Mouse (Mus musculus) frontal cortex, postnatal 14 days (tissue): ENCODE measurements around the gene Gm19684.
A peak's percentile ranks its signal among the peaks of the same experiment; 100 is the strongest.
"Not testable (repeated sequence)": the region's sequence is repeated elsewhere in the genome, so short reads cannot be mapped to it uniquely, and the experiment has no call there.

Experiments
- DNase-seq, 2 experiments: peaks; one replicate each; pipeline ENCODE4 v3.0.0; 2022; ENCODE audit warnings: low spot score in 2 of 2

The Gm19684 gene

DNA sequence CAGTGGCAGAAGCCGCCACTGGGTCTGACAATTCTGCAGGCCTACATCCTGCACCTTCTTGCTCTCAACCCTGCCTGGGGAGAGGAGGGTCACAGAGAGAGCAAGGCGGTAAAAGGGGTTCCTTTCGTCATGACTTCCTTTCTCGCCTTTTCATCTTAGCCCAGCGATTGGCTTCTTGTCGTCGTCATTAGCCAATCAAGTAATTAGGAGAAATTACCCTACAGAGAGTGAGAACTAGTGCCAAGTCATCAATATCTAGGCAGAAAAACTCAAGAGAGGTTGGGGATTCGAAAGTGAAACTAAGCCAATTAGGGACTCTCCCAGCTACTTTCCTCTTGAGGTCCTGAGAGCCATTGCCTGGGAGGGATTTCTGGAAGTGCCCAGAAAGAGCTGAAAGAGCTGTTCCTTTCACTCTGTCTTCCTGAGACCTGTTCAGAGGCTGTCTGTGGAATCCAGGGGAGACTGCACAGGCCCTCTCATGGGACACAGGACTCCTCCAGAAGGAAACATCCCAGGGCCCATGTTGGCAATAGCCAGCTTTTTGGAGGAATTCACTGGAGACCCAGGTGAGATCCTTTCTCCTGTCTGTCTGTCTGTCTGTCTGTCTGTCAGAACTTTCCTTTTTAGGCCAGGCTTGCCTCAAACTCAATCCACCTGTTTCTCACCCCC, at the start of gene Gm19684:
Gene Gm19684 (plus strand): TSS at position 327 of the 669 bp plus-strand sequence.
- not testable (repeated sequence) for DNase-seq

DNA sequence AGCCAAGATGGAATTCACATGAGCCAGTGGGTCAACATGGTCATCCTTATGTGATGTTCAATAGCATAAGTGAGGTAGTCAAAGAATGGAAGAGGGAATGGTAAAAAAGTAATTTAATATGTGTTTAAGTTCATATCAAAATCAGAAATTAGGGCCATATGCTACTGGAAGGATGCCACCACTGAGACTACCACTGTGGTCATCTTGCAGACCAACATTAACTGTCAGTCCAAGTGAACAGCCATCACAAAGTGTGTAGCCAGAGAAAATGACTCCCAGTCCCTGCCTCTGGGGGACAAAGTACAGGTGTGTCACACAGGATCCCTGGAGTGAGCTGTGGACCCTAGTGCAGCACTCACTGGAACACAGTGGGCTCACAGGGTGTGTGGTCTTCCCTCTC, 39.6 kb upstream of the Gm19684 start:
- DNase-seq, result not testable (repeated sequence)

DNA sequence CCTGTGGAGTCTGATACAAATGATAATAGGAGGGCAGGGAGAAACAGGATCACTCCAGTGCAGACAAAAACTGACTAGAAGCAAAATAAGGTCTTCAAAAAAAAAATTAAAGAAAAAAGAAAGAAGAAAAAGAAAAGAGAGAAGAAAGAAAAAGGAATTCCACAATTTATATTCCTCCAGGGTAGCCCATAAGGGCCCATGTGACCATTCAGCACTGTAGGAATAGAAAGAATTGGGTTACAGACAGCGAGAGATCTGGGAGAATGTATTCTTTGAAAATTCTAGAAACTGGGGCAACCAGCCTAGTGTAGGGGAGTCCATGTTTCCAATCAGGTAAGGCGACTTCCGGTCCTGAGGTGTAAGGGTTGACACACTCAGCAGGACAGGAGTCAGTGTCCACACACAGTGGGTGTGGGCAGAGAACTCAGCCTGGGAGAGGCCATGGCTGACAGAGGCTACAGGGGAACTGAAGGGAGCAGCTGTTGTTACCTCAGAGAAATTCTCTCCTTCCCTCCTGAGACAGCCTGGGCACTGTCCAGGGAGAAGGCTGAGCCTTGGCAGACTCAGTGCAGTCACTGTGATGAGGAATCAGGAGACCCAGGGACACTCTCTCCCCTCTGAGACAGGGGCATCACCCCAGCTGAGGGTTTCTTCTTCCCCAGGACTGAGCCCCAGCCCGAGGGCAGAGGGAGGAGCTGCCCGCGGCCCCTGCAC, 38.8 kb upstream of the Gm19684 start:
- not testable (repeated sequence) for DNase-seq

DNA sequence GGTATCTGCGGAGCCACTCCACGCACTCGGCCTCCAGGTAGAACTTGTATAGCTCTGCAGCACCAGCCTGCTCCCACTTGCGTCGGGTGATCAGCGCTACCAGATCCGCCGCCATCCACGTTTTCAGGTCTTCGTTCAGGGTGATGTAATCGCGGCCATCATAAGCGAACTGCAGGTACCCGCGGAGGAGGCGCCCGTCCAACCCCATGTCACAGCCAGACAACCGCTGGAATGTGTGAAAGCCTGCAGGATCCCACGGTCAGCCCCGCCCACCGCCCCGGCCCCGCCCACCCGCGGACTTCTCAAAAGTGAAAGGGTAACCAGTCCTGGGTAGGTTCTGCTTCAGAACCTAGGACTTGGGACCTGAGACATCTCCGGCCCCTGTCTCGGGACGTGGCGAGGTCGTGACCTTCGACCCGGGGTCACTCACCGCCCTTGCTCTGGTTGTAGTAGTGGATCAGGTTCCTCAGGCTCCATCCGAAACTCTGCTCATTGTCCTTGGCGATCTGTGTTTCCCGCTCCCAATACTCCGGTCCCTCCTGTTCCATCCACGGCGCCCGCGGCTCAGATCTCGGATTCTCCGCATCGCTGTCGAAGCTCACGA, 38.1 kb upstream of the Gm19684 start:
- DNase-seq, result no peak

DNA sequence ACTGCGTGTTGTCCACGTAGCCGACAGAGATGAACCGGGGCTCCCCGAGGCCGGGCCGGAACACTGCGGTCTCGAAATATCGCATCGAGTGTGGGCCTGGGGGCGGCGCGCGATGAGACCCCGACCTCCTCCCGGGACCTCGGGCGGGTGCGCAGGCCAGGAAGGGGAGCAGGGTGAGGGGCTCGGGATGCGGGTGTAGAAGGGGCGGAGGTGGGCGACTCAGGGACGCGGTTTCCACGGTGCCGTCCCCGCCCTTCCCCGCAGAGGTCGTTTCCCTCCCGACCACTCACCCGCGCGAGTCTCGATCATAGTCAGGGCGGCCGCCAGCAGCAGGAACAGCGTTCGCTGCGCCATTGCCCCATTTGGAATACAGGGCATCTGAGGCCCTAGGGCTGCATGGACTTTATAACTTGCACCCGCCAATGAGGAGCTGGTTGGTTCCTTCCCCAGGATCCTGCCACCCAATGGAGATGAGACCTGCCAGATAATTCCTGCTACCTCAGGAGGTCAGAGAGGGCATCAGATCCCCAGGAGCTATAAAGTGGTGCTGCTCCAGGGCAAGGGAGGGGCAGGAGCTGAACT, 37.5 kb upstream of the Gm19684 start:
- no peak for DNase-seq

DNA sequence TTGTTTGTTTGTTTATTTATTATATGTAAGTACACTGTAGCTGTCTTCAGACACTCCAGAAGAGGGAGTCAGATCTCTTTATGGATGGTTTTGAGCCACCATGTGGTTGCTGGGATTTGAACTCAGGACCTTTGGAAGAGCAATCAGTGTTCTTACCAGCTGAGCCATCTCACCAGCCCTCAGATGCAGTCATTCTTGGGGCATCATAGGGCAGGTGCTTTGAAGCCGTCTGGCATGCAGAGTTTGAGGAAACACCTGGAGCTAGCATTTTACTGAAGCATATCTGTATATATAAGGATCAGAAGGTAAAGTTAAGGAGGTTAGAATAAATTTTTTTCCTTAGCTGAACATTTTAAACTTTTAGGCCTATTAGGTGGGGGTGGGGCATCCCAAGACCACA, 35.5 kb upstream of the Gm19684 start:
- not testable (repeated sequence) for DNase-seq

DNA sequence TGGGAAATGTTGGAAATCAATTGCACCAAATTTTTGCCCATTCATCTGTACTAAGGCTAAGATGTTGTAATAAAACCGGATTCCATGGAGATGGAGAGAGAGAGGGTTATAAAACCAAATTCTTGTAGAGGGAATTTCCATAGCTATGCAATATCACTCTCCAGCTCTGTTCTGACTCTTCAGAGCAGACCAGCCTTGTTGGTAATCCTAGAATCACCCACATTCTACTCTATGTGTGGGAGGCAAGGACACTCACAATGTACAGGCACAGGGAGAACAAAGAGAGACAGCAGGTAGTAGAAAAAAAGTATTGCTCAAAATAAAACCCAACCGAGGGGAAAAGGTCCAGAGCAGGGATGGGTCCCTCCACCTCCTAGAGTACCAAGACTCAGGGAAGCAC, 29.5 kb upstream of the Gm19684 start:
- DNase-seq, result not testable (repeated sequence)

DNA sequence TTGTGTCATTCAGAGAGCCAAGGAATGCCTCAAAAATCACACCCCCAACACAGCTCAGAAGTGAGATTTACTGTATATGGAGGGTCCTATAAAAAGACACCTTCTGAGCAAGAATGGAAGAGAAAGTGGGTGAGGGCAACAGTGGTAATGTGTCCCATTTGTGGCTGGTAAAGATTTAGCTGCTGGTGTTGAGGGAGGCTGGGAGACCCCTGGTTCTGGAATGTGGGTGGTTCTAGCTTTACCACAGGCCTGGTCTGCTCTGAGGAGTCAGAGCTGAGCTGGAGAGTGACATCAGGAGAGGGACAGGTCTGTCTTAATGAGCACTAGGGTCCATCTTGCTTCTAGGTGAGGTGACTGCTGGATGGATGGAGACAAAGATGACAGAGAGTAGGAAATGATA, 29.0 kb upstream of the Gm19684 start:
- not testable (repeated sequence) for DNase-seq

DNA sequence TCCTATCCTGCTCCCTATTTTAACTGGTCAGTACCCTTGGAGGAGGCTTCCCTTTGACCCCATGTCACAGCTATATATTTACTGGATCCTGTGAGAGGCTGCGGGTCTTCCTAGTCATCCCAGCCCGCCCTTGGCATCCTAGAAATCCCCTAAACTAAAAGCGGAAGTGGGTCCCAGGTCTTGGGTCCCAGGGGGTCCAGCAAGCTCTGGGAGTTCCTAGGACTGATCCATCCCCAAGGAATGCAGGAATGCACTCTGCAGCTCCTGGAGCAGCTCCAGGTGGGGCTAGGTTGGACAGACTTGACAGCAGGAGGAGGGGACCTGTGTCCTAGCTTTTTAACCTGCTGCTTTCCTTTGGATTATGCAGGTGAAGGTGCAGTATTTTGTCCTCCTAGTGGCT, 27.5 kb upstream of the Gm19684 start:
- no peak for DNase-seq

DNA sequence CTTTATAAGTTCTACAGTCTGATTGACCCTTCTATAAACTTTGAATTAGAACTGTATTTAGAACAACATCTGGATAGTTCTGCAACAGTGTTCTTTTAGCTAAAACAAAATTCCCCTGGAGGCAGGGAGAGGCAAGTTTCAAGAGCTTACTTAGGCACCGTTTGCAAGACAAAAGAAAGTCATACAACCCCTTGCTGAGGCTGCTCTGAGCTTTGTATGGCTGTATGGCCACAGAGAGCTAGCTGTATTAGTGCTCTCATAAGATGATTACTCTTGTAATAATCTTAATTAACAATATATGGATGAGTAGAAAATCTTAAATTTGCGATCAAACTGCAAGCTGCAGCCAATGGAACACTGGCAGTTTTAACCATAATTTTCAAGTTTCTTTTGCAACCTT, 21.9 kb upstream of the Gm19684 start:
- not testable (repeated sequence) for DNase-seq

DNA sequence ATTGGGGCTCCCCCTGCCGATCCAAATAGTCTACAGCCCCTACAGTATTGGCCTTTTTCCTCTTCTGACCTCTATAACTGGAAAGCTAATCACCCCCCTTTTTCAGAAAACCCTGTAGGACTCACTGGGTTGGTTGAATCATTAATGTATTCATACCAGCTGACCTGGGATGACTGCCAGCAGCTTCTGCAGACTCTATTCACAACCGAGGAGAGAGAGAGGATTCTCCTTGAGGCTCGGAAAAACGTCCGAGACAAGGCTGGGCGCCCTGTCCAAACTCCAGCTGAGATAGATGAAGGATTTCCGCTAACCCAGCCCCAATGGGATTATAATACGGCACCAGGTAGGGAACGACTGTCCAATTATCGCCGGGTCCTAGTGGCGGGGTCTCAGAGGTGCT, 19.4 kb upstream of the Gm19684 start:
- not testable (repeated sequence) for DNase-seq

DNA sequence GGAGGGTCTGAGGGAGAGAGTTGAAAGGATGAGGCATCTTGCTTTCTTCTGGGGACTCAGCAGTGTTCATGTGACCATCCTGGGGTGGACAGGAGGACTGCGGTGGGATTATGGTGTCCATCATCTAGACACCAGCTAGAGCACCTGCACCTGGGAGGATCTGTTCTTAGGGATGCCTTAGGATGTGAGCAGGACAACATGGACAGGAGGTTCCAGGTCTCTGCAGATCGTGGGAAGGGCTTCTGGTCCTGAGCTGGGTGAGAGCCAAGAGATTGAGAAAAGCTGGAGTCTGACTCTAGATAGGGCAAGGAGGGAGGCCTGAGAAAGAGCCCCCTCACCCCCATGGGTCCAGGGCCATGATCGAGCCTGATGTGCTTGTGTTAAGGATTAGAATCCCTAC, 11.3 kb upstream of the Gm19684 start:
- not testable (repeated sequence) for DNase-seq

DNA sequence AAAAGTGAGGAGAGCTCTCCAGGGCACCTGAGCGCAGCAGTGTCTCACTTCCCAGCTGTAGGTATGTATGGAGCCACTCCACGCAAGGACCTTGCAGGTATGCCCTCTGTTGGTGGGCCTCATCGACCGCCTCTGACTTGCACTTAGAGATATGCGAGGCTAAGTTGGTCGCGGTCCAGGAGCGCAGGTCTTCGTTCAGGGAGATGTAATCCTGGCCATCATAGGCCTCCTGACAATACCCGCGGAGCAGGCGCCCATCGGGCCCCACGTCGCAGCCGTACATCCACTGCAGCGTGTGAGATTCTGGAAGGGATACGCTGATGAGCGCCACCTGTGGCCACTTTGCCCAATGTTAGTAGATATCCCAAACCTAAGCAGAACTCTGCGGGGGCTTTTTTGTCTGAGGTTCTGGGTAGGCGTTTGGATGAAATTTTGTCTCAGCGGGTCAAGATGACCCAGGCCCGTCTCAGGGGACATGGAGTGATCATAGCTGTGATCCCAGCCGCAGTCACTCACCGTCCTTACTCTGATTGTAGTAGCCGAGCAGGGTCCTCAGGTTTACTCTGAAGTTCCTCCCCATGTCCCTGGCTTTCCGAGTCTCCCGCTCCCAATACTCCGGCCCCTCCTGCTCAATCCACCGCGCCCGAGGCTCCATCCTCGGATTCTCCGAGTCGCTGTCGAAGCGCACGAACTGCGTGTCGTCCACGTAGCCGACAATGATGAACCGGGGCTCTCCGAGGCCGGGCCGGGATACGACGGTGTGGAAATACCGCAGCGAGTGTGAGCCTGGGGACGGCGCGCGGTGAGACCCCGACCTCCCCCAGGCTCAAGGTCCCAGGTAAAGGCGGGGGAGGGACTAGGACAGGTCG, 10.6 kb upstream of the Gm19684 start:
- peak in 1 of 2 experiments; percentile 18 for DNase-seq

DNA sequence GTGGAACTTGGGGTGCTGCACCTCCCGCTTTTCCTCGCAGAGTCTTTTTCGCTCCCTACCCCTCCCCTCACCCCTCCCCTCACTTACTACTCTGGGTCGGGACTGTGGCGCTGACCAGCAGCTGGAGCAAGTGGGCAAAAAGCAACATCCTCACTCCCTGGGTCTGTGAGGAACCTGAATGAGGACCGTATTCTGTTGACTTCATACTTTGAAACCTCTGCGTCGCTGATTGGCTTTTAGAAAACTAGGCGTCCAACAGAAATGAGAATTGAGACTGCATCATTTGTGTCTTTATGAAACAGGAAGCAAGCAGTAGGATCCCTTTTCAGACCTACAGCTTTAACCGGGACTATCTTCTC, 10.0 kb upstream of the Gm19684 start:
- not testable (repeated sequence) for DNase-seq

DNA sequence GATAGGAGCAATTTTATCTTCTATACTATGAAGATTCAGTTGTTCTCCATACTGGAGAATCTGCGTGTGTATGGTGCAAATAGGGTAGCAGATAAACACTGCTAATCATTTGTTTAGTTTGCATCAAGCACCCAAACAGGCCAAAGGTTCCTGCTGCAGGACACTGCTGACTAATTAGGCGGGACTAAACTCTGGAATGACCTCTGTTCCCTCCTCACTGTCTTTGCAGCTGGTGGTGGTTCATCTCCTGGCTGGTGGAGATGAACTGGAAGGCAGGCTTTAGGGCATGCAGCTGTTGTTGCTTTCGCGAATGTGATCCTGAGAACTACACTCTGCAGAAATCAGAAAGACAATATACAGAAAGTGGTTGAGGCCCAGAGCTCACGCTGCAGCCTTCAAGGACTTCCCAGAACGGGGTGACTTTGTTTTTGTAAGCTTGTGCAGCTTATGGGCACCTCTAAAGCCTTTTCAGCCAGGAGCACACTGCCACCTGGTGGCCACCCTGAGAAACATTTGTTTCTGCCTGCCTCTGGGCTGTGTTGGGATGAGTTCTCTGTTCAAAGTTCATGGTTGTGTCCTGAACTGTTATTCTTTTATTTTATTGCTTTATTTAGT, 7.4 kb upstream of the Gm19684 start:
- peak in 1 of 2 experiments; percentile 17 for DNase-seq

DNA sequence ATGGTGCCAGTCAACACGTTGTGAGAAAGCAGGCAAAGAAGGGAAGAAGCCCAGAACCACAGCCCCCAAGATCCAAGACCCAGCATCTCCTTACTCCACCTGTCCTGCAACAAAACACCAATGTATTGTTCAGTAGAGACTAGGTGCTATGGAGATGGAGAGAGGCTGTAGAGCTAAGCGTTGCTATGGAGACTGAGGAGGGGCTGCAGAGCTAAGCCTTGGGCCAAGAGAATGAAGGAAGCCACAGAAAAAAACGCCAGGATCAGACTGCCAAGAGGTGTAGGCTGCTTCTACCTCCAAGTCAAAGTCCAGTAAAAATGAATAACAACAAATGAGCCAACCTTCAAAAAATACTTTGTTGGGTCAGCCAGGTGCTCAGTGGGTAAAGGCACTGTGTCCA, 4.9 kb upstream of the Gm19684 start:
- not testable (repeated sequence) for DNase-seq

DNA sequence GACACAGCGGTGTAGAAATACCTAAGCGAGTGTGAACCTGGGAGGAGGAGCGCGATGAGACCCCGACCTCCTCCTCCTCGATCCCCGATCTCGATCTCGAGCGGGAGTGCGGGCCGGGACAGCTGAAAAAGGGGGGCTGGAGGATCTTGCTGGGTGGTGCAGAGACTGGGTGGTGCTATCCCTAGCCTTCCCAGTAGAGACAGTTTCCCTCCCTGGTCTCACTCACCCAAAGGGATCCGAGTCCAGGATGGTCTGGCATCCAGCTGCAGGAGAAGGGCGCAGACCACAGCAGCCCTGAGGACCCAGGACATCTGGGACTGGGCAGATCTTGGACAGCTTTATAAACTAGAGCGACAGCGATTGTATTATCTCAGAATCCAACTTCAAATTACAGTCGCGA, 639 bp upstream of the Gm19684 start:
- not testable (repeated sequence) for DNase-seq

DNA sequence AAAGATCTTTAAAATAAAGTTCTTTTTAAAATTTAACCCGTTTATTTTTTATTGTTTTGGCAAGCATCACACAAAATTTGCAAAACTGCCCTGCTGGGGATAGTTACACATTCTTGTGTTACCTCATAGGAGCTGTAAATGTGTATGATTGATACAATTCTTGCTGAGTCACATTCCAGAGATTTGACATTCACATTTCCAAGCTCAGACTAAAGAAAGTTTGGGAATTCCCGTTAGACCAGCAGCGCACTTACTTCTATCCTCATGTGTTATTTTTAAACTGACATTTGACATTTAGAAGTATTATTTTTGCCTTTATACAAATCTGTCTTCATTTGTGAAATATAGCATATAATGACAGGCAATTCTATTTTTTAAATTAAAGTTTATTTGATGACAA, 2.6 kb downstream of the Gm19684 start:
- DNase-seq, result not testable (repeated sequence)

DNA sequence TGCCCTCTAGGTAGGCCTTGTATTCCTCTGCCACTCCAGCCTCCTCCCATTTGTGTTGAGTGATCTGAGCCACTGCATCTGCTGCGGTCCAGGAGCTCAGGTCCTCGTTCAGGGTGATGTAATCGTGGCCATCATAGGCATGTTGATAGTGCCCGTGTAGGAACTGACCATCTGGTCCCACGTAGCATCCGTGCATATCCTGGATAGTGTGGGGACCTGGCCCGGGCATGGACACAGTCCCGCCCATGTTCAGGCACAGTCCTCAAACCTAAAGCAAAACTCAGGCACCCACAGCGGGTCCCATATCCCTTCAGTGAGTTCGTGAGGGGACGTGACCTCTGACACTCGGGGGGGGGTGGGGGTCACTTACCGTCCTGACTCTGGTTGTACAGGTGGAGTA, 7.0 kb downstream of the Gm19684 start:
- DNase-seq, result not testable (repeated sequence)

DNA sequence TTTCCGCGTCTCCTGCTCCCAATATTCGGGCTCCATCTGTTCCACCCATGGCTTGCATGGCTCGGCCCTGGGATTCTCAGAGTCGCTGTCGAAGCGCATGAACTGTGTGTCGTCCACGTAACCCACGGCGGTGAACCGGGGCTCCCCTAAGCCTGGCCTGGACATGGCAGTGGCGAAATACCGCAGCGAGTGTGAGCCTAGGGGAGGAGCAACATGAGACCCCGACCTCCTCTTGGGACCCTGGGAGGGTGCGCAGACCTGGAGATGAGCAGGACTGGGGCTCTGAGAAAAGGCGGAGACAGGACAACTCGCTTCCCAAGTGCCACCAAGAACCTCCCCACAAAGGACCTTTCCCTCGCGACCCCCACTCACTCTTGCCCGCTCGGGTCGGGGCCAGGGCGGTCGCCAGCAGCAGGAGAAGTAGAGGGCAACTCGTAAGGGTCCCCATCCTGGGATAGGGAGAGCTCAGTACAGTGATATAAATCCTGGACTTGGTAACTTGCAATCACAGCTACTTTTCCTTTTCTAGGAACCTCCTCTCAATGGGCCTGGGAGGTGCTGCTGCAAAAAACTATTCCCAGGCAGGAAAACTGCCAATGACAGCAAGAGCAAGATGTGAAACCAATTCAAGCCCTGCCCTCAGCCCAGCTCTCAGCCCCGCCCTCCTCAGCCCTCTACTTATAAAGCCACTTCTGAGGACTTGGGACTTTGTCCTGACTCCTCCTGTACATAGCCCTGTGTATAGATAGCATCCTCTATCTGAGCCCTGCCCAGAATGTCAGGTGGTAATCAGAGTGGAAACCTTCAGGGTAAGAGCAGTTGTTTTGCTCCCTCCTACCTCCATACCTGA, 7.7 kb downstream of the Gm19684 start, which contains the start of gene Gm7030:
Gene Gm7030 (minus strand): TSS at position 458 of the 850 bp plus-strand sequence.
- not testable (repeated sequence) for DNase-seq
